Mouse (Mus musculus) small intestine, adult 2 months (tissue): ENCODE results near the gene Klc3. TPM values are rescaled to one million over a fixed set of nuclear protein-coding genes. Genes with fewer than 3 reads are reported as not detected.
A peak's percentile ranks its signal among the peaks of the same experiment; 100 is the strongest.

Source experiments
- H3K27ac ChIP-seq: fragments of 200-500 bp; 2 replicates; pipeline ENCODE4 v1.5.1; 2012; ENCODE audit warnings: low read depth, low read length, control low read depth, inconsistent platforms; ENCODE audit not compliant: insufficient read depth
- H3K27me3 ChIP-seq: fragments of 200-500 bp; 2 replicates; pipeline ENCODE4 v1.6.1; 2012; ENCODE audit warnings: mild to moderate bottlenecking, moderate library complexity, low read length, inconsistent platforms; ENCODE audit not compliant: control insufficient read depth, insufficient read depth
- H3K36me3 ChIP-seq: fragments of 200-500 bp; 2 replicates; pipeline ENCODE4 v1.6.1; 2012; ENCODE audit warnings: mild to moderate bottlenecking, low read length, control low read depth, inconsistent platforms; ENCODE audit not compliant: control insufficient read depth, insufficient read depth
- H3K4me1 ChIP-seq: fragments of 200-500 bp; 2 replicates; pipeline ENCODE4 v1.6.1; 2012; ENCODE audit warnings: low read length, inconsistent platforms, mixed read lengths; ENCODE audit not compliant: control insufficient read depth, insufficient read depth, insufficient read length
- H3K4me3 ChIP-seq: fragments of 200-500 bp; 2 replicates; pipeline ENCODE4 v1.5.1; 2012; ENCODE audit warnings: low read depth, mild to moderate bottlenecking, control low read depth, inconsistent platforms, low read length, moderate library complexity
- CTCF ChIP-seq: fragments of 200-500 bp; IDR thresholded peaks from 2 replicates; pipeline ENCODE4 v1.5.1; 2012; ENCODE audit warnings: low read depth, mild to moderate bottlenecking, control low read depth, inconsistent platforms, low read length, moderate library complexity, mixed read lengths; ENCODE audit not compliant: insufficient replicate concordance, insufficient read length; ENCODE audit errors: extremely low read depth
- POLR2A ChIP-seq: fragments of 200-500 bp; IDR thresholded peaks from 2 replicates; pipeline ENCODE4 v1.6.1; 2012; ENCODE audit warnings: low read depth, mild to moderate bottlenecking, control low read depth, inconsistent platforms, low read length, moderate library complexity
- WGBS: fragments of 180-500 bp; shearing (Covaris S2); methylation state at CpG from one replicate; pipeline ENCODE4 v1.1.7; 2018; 5-methylcytosine and 5-hydroxymethylcytosine counted together
- polyA plus RNA-seq: library from polyadenylated mRNA; depleted of rRNA; stranded (reverse); fragments of >200 nt; gene quantifications from 2 replicates; pipeline ENCODE4 v1.2.3, GENCODE M21; 2012

Gene Klc3
- polyA plus RNA-seq, 1 experiment: 2.6 TPM

DNA sequence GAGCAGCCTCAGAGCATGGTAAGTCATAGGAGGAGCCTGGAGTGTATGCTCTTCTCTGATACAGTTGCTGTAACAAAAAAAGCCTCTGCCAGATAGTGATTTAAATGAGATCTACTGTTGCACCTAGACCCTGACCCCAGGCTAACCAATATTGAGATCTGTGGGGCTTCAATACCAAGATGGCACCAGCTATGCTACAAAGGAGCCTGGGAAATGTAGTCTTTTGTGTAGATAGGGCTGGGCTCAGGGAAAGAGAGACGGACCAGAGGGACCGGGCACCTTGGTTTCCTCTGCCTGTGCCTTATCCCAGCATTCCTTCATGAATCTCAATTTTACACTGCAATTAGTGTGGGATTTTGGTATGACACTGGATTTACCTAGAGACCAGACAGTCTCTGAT, 30.5 kb downstream of the Klc3 start:
- TF ChIP-seq CTCF: no peak
- no peak for TF ChIP-seq POLR2A
- Histone ChIP-seq H3K27ac (no peak overlapping the region), H3K27me3 (no peaks in the 10 kb centered on the region), H3K36me3 (no peaks in the 10 kb centered on the region), H3K4me1 (peaks cover 3% of the 10 kb centered on the region; the same call in 1 of the 2 replicates), H3K4me3 (no peak overlapping the region)
- 97% methylated on average over 2 of the region's 2 CpGs for WGBS

DNA sequence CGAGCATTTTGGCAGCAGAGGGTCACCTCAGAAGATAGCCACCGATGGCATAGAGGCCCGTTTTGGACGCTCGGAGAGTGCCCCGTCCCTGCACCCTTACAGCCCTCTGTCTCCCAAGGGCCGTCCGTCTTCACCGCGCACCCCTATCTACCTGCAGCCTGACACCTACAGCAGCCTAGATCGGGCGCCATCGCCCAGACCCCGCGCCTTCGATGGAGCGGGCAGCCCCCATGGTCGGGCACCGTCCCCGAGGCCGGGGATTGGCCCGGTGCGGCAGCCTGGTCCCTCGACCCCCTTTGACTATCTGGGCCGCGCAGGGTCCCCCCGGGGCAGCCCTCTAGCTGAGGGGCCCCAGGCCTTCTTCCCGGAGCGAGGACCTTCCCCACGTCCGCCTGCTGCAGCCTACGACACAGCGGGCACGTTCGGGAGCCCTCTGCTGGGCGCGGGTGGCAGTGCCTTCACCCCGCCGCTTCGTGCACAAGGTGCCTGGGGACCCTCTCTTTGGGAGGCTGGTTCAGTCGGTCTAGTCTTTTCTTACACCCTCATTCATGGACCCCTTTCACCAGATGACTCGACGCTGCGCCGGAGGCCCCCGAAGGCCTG, 34.0 kb downstream of the Klc3 start:
- Histone ChIP-seq H3K27me3 (no peaks in the 10 kb centered on the region), H3K27ac (no peak overlapping the region), H3K4me3 (peak overlapping the region; percentile 38), H3K36me3 (no peaks in the 10 kb centered on the region), H3K4me1 (peaks cover 6% of the 10 kb centered on the region; the same call in 1 of the 2 replicates)
- TF ChIP-seq POLR2A: no peak
- peak; percentile 56 for TF ChIP-seq CTCF
- WGBS: 21% methylated on average over 46 of the region's 46 CpGs

DNA sequence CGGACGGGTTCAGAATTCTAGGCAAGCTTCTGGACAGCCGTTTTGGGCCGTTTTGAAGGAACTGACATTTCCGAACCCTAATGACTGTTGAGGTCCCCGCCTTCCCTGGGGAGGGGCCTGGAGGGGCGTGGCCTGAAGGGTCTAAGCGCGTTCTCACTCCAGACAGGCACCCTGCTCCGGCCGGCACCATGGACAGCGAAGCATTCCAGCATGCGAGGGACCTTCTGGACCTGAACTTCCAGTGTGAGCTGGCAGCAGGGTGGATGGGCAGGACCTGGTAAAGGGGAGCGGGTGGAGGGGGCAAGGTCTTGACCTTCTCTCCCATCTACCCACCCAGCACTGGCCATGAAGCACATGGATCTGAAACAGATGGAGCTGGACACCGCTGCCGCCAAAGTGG, 35.5 kb downstream of the Klc3 start:
- TF ChIP-seq POLR2A: no peak
- TF ChIP-seq CTCF: no peak
- no peaks in the 10 kb centered on the region for H3K36me3 ChIP-seq
- H3K4me3 ChIP-seq: no peak overlapping the region
- no peaks in the 10 kb centered on the region for H3K27me3 ChIP-seq
- no peak overlapping the region for H3K27ac ChIP-seq
- H3K4me1 ChIP-seq: peaks cover 6% of the 10 kb centered on the region; the same call in 1 of the 2 replicates
- WGBS: 37% methylated on average over 16 of the region's 16 CpGs

DNA sequence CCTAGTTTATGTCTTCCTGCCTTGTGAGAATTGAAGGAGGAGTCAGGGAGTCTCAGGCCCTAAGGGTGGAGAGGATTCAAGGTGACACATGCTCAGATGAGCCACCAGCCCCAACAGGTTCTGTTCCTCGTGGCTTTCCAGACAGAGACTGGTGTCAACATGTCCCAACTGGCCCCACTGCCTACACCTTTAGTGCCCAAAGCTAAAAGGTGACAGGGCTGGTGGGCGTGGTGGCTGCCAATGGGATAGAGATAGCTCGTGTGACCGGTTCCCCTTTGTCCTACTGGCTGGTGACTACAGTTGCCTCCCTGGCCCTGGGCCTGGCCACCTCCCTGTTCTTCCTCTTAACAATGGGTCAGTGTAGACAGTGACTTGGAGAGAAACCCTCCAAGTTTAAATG, 38.5 kb downstream of the Klc3 start:
- no peak for TF ChIP-seq CTCF
- TF ChIP-seq POLR2A: no peak

DNA sequence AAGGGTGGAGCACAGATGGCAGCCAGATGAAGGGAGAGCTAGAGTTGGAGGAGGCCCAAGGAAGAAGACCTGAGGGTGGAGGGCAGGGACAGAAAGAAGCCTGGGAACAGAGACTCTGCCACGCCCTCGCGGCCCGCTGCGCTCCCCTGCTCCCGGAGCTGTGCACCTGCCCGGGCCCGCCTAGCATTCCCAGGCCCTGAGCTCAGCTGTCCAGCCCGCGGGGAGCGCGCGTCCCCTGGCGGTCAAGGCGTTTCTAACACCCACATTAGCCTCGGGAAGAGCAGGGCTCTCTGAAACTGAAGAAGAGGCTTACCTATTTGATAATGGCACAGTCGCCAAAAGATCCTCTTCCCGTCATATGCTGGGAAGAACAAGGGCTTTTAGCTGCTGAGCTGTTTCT, 40.0 kb downstream of the Klc3 start:
- H3K4me3 ChIP-seq: 0 out of 2 replicates have a peak overlapping the region, but pooled peaks have one; percentile 11
- 3% methylated on average over 18 of the region's 18 CpGs for WGBS
- H3K36me3 ChIP-seq: no peaks in the 10 kb centered on the region
- TF ChIP-seq CTCF (peak; percentile 85), POLR2A (no peak)
- no peak overlapping the region for H3K27ac ChIP-seq
- peaks cover 5% of the 10 kb centered on the region for H3K4me1 ChIP-seq
- H3K27me3 ChIP-seq: no peaks in the 10 kb centered on the region

More for the DNA sequence above, 38.5 kb downstream of the Klc3 start:
- no peak overlapping the region for H3K27ac ChIP-seq
- peaks cover 6% of the 10 kb centered on the region for H3K4me1 ChIP-seq
- H3K27me3 ChIP-seq: no peaks in the 10 kb centered on the region
- no peak overlapping the region for H3K4me3 ChIP-seq
- 49% methylated on average over 4 of the region's 4 CpGs for WGBS
- H3K36me3 ChIP-seq: no peaks in the 10 kb centered on the region

DNA sequence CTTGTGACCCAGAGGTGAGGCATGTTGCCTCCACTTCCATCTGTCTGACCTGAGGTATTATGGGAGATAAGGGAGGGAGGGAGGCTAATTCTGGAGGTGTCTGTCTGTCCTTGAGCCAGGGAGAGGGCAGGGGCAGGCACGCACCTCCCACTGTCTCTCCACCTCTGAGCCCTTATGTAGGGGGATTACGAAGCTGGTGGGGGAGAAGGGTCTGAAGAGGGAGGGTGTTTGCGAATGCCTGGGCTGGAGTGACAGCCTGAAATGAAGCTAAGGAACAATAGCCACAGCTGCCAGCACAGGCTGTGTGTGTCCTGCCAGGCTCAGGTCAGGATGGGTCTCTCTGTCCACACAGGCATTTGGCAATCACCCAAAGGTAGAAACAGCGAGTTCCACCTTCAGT, 41.6 kb downstream of the Klc3 start:
- Histone ChIP-seq H3K4me3 (no peak overlapping the region; the same call in 1 of the 2 replicates), H3K36me3 (no peaks in the 10 kb centered on the region), H3K27me3 (no peaks in the 10 kb centered on the region), H3K27ac (no peak overlapping the region), H3K4me1 (peaks cover 5% of the 10 kb centered on the region)
- WGBS: 60% methylated on average over 4 of the region's 4 CpGs
- TF ChIP-seq CTCF: no peak
- TF ChIP-seq POLR2A: no peak

DNA sequence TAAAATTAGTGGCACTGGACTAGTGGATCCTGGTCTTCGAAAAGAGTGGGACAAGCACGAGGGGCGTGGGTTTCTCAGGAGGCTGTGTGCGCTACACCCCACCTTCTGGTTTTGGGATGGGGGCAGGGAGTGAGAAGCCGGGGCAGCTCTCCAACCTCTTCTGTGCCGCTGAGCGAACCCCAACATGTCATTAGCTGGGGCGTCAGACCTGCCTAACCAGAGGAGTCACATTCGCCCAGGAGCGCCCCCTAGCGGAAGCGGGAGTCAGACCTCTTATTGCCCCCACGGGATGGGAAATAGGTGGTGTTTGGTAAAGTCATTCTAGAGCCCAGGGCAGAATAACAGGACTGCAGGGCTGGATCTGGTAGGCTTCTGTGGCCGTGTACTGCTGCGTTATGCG, 42.2 kb downstream of the Klc3 start:
- H3K4me1 ChIP-seq: peaks cover 5% of the 10 kb centered on the region
- TF ChIP-seq CTCF (peak; percentile 89; the same call in 1 of the 2 replicates), POLR2A (no peak)
- H3K4me3 ChIP-seq: peak overlapping the region; percentile 73
- no peak overlapping the region; the same call in 1 of the 2 replicates for H3K27ac ChIP-seq
- no peaks in the 10 kb centered on the region for H3K36me3 ChIP-seq
- 3% methylated on average over 16 of the region's 16 CpGs for WGBS
- H3K27me3 ChIP-seq: no peaks in the 10 kb centered on the region
